Mouse (Mus musculus): ENCODE results near the gene Rab11fip3.

- TF ChIP-seq POLR2A (IDR thresholded peaks at IDR 0.05; ENCODE audit: control insufficient read depth, extremely low read depth, insufficient read depth, low read length, poor library complexity) (no peak), CTCF (IDR thresholded peaks at IDR 0.05; ENCODE audit: borderline replicate concordance, control insufficient read depth, extremely low read depth, insufficient read depth, low read length, poor library complexity) (no peak)
Measured at GRCm38 (mm10) chr17:25956631-25957030, 112.7 kb downstream of the Rab11fip3 start.
